Comparison of ENCODE assay signal across 17 mouse cellular contexts in the genomic region with DNA sequence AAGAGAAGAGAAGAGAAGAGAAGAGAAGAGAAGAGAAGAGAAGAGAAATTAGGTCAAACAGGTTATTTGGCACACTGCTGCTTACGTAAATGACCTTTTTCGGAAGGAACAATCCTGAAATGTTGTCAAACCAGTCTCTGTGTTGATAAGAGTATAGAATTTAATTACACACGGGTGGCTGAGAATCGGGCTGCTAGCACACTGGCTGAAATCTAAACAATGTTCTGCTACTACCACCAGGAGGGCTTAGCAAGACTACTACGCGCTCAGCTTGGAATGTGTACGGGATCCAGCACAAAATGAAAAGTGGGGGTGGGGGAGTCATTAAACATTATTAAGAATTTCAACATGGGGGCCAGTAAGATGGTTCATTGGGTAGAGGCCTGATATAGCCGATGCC.
DNase-seq lines count a peak whose midpoint lies in the region; ATAC-seq and TF ChIP-seq lines count a peak whose summit lies in the region.
"Had no signal": no experiment of that assay in that cellular context is flagged by ENCODE, and none has a peak within 500 bp of the region (broad histone marks: within the 10 kb centered on the region; RNA-seq: fewer than 3 reads in every experiment).

No protein-coding gene starts in this region.

- no peaks in the 10 kb centered on the region for H3K27me3 ChIP-seq in heart, embryonic 10.5 days (ENCODE audit: insufficient read depth, poor library complexity, severe bottlenecking)
- H3K27me3 ChIP-seq in liver, adult 2 months (ENCODE audit: control insufficient read depth, insufficient read depth, low read length) = no peaks in the 10 kb centered on the region
- no peaks in the 10 kb centered on the region for H3K27me3 ChIP-seq in liver, embryonic 12.5 days (replicated peaks)
- H3K27me3 ChIP-seq in intestine, postnatal 0 days (replicated peaks; ENCODE audit: control insufficient read depth, insufficient read depth, low read length) = no peaks in the 10 kb centered on the region
- H3K27me3 ChIP-seq: embryonic facial prominence, embryonic 15.5 days; limb, embryonic 15.5 days had no signal

- H3K9me3 ChIP-seq in heart, embryonic 10.5 days = no peaks in the 10 kb centered on the region
- no peaks in the 10 kb centered on the region for H3K9me3 ChIP-seq in liver, embryonic 12.5 days (replicated peaks)
- no peaks in the 10 kb centered on the region for H3K9me3 ChIP-seq in intestine, postnatal 0 days (ENCODE audit: control insufficient read depth)
- H3K9me3 ChIP-seq: embryonic facial prominence, embryonic 15.5 days; hindbrain, embryonic 10.5 days; limb, embryonic 15.5 days had no signal

- TF ChIP-seq CTCF in liver, adult 2 months (IDR thresholded peaks at IDR 0.05; ENCODE audit: low read depth, low read length) = no peak
- peak; percentile 24; the same call in 1 of the 2 replicates for TF ChIP-seq CTCF in brain, embryonic 14.5 days (IDR thresholded peaks at IDR 0.05; ENCODE audit: borderline replicate concordance, extremely low read depth, insufficient read depth, insufficient read length)
- peak; percentile 35 for TF ChIP-seq CTCF in intestine, postnatal 0 days (IDR thresholded peaks at IDR 0.05; ENCODE audit: low read depth)

- H3K79me2 ChIP-seq in liver, adult 2 months (ENCODE audit: control insufficient read depth, insufficient read depth, low read length) = no peaks in the 10 kb centered on the region

- H3K4me2 ChIP-seq in liver, embryonic 12.5 days = no peak overlapping the region
- no peak overlapping the region for H3K4me2 ChIP-seq in intestine, postnatal 0 days (replicated peaks; ENCODE audit: low read depth)
- H3K4me2 ChIP-seq: embryonic facial prominence, embryonic 15.5 days; limb, embryonic 15.5 days had no signal

- no peak overlapping the region for H3K4me3 ChIP-seq in heart, embryonic 10.5 days
- no peak overlapping the region for H3K4me3 ChIP-seq in liver, adult 2 months (ENCODE audit: insufficient read depth, low read depth, low read length)
- no peak overlapping the region for H3K4me3 ChIP-seq in liver, embryonic 12.5 days
- H3K4me3 ChIP-seq in intestine, postnatal 0 days (ENCODE audit: low read depth, low read length) = no peak overlapping the region
- H3K4me3 ChIP-seq: embryonic facial prominence, embryonic 15.5 days; hindbrain, embryonic 10.5 days; left cerebral cortex, adult 2 months; limb, embryonic 15.5 days had no signal

- peaks cover 48% of the 10 kb centered on the region for H3K4me1 ChIP-seq in heart, embryonic 10.5 days
- H3K4me1 ChIP-seq in liver, adult 2 months (ENCODE audit: control insufficient read depth, insufficient read depth, low read length) = peaks cover 5% of the 10 kb centered on the region; the same call in 1 of the 2 replicates
- H3K4me1 ChIP-seq in liver, embryonic 12.5 days = no peaks in the 10 kb centered on the region
- H3K4me1 ChIP-seq in intestine, postnatal 0 days (replicated peaks; ENCODE audit: control insufficient read depth, insufficient read depth, low read length) = no peaks in the 10 kb centered on the region

- no peaks in the 10 kb centered on the region for H3K36me3 ChIP-seq in heart, embryonic 10.5 days
- H3K36me3 ChIP-seq in liver, adult 2 months (ENCODE audit: control insufficient read depth, insufficient read depth, low read length) = no peaks in the 10 kb centered on the region
- no peaks in the 10 kb centered on the region for H3K36me3 ChIP-seq in liver, embryonic 12.5 days
- no peaks in the 10 kb centered on the region for H3K36me3 ChIP-seq in intestine, postnatal 0 days (ENCODE audit: control insufficient read depth, insufficient read depth)
- H3K36me3 ChIP-seq: embryonic facial prominence, embryonic 15.5 days; hindbrain, embryonic 10.5 days; limb, embryonic 15.5 days had no signal

- no peak for DNase-seq in heart, embryonic 10.5 days (ENCODE audit: low spot score)
- no peak for DNase-seq in heart, adult 9 months (ENCODE audit: low spot score in 2 of 2)
- DNase-seq in liver, adult 2 months (ENCODE audit: extremely low read depth, low read depth, low spot score) = peak; percentile 12
- DNase-seq in brain, embryonic 14.5 days (ENCODE audit: low read depth) = no peak
- no peak for DNase-seq in cerebellum, postnatal 4 days (ENCODE audit: low spot score in 2 of 2)
- DNase-seq in cerebellum, postnatal 10 days = no peak
- DNase-seq: adrenal gland, adult 8-10 months; B cell, adult 2 months; cerebellum, postnatal 14 days; gastrocnemius, postnatal 25 days; thymus, adult 2 months had no signal

- peak overlapping the region; percentile 3 for H3K27ac ChIP-seq in heart, embryonic 10.5 days
- no peak overlapping the region for H3K27ac ChIP-seq in liver, adult 2 months (replicated peaks; ENCODE audit: insufficient read depth, low read depth, low read length)
- no peak overlapping the region for H3K27ac ChIP-seq in liver, embryonic 12.5 days
- H3K27ac ChIP-seq in intestine, postnatal 0 days (ENCODE audit: low read depth, low read length) = no peak overlapping the region
- H3K27ac ChIP-seq: embryonic facial prominence, embryonic 15.5 days; hindbrain, embryonic 10.5 days; left cerebral cortex, adult 2 months; limb, embryonic 15.5 days had no signal

- no peak for TF ChIP-seq POLR2A in liver, adult 2 months (IDR thresholded peaks at IDR 0.05; ENCODE audit: extremely low read depth, insufficient read depth, low read length)
- TF ChIP-seq POLR2A in brain, embryonic 14.5 days (IDR thresholded peaks at IDR 0.05; ENCODE audit: borderline replicate concordance, extremely low read depth, insufficient read depth, insufficient read length, poor library complexity, severe bottlenecking) = no peak

- ATAC-seq in liver, embryonic 12.5 days = no peak
- no peak for ATAC-seq in intestine, postnatal 0 days

- no peak overlapping the region for H3K9ac ChIP-seq in liver, adult 2 months (ENCODE audit: low read depth, low read length)
- no peak overlapping the region for H3K9ac ChIP-seq in liver, embryonic 12.5 days
- H3K9ac ChIP-seq in intestine, postnatal 0 days (ENCODE audit: low read depth, low read length) = no peak overlapping the region
- H3K9ac ChIP-seq: embryonic facial prominence, embryonic 15.5 days; limb, embryonic 15.5 days had no signal

- WGBS in heart, embryonic 10.5 days = 68% methylated on average over 8 of the region's 8 CpGs
- WGBS in liver, adult 2 months = 71% methylated on average over 8 of the region's 8 CpGs
- 66% methylated on average over 8 of the region's 8 CpGs for WGBS in liver, embryonic 12.5 days (ENCODE audit: insufficient replicate concordance)
- 37% methylated on average over 8 of the region's 8 CpGs for WGBS in intestine, postnatal 0 days
